Mouse (Mus musculus) left cerebral cortex, adult 9 months (tissue): ENCODE data around the gene Cog2.

ENCODE experiments used
- DNase-seq, 2 experiments: peaks; one replicate each; pipeline ENCODE4 v3.0.0; 2022; ENCODE audit warnings: low spot score in 2 of 2

The Cog2 gene

DNA sequence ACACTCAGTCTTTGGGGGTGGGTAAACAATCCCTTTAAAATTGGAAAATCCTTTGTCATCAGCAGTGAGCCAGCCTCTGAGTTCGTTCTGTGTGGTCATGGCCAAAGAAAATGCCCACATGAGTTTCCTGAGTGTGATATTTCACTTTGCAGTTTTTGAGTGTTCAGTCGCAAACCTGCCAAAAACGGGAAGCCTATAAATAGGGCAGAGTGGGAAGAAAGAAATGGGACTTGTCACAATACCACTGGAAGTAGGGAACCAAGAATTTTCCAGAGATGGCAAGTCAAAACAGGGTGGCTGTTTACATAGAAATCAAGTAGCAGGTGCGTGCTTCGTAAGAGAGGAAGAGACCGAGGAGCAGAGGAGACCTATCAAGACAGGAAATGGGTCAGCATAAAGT lies 4.0 kb upstream of the Cog2 start:
- peak in 1 of 2 experiments; percentile 83 for DNase-seq

GRCm38 (mm10) chr8:124517142-124517541 lies 3.4 kb upstream of the Cog2 start:
- peak in 1 of 2 experiments; percentile 35 for DNase-seq

DNA sequence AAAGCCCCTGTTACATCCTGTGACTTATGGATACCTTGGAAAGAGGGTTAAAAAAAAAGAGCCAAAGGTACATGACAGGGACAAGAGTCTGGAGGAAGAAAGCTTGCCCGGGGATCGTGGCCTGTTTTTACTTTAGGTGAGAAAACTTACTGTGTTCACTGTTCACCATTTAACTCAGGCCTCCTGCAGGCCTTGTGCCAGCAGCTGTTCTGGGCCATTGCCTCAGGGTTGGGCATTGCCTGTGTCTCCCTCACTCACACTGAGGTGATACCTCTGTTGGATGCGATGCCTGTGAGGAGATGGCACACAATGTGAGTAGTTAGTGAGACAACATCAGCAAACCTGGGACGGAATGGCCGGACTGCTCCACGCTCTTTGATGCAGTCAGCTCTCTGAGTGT lies 1.4 kb downstream of the Cog2 start:
- no peak for DNase-seq

DNA sequence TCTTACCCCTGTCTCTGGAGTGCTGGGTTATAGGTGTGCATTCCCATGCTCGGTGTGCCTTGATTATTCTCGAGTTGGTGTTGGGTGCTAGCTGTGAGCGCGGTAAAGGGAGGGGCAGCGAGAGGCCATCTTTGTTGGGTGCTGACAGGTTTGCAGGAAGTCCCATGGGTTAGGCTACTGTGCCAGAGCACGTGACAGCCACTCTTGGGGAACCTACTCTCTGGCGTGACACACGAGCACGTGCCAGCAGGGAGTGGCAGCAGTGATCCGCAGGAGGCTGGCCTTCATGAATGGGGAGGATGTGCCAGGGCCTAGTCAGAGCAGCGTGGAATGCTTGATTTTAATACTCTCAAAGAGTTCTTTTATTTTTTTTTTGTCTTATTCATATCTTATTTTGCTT lies 5.7 kb downstream of the Cog2 start:
- DNase-seq = no peak

DNA sequence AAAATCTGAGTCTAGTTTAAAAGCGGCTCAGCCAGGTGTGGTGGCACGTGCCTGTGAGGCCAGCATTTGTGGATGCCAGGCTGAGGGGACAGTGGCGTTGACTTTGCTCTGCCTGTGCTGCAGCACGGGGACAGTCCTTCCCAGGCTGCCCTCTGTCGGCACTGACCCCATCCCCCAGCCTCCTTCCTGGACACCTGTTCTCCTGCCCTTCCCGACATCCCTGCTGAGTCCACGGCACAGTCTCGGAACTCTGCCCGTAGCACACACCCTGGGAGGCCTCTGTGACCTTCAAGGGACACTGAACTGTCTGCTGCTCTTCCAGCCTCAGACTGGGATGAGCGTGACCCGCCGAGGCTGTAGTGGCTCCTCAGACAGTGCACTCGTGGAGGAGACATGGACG lies 9.5 kb downstream of the Cog2 start:
- DNase-seq = no peak

GRCm38 (mm10) chr8:124530556-124530955 lies 10.0 kb downstream of the Cog2 start:
- DNase-seq = peak in 1 of 2 experiments; percentile 55

GRCm38 (mm10) chr8:124530996-124531395 lies 10.4 kb downstream of the Cog2 start:
- no peak for DNase-seq

DNA sequence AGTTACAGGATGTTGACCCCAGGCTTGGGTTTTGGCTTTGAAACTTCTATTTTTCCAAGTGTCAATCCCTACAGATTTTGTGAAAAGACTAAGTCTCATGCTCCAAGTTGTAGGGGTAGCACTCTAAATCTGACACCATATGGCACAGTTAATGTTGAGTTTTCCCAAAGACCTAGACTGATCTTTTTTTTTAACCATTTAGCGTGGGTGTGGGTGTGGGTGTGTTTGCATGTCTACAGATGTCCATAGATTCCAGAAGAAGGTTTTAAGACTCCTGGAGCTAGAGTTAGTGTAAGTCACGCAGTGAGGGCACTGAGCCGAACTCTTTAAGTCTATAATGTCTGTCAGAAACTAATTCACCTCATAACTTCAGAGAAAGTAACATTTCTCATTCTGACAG lies 12.1 kb downstream of the Cog2 start:
- peak in 1 of 2 experiments; percentile 58 for DNase-seq

- no peak for DNase-seq
Observed at GRCm38 (mm10) chr8:124535451-124535850, 14.9 kb downstream of the Cog2 start.

DNA sequence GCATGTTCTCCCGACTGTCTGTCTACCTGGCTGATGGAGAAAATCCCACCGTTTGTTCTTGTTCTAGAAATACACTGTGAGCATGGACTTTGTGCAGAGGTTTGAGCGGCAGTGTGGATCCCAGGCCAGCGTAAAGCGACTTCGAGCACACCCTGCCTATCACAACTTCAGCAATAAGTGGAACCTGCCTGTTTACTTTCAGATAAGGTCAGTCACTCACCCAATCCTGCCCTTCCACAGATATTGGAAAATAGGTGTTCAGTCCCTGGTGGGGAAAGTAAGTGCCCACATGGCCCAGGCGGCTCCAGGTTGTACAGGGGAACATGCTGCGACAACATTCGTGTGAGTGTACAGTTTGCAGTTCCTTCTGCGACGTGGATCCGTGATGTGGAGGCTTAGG lies 20.3 kb downstream of the Cog2 start:
- DNase-seq = no peak

DNA sequence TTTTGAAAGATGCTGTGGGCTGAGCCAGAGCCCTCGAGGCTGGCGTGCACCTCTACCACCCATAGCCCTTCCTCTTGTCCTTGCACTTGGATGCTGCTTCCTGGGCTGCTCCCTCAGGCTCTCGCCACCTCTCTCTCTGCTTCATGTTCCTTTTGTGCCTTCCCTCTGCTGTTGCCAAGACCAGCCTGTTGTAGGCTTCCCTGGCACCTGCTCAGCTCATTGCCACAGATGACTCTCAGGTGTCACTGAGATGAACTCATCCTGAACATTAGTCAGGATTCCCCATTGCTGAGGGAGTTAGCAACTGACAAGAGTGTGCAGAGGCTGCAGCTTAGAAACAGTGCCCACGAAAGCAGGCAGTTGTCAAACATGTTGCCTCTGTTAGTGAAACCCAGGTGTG lies 21.4 kb downstream of the Cog2 start:
- DNase-seq = peak in 1 of 2 experiments; percentile 35

- DNase-seq = no peak
Observed at GRCm38 (mm10) chr8:124543272-124543671, 22.7 kb downstream of the Cog2 start.

GRCm38 (mm10) chr8:124546371-124546770 lies 25.8 kb downstream of the Cog2 start:
- no peak for DNase-seq

GRCm38 (mm10) chr8:124546815-124547214 lies 26.2 kb downstream of the Cog2 start:
- peak in 1 of 2 experiments; percentile 34 for DNase-seq

- no peak for DNase-seq
Observed at GRCm38 (mm10) chr8:124547269-124547668, 26.7 kb downstream of the Cog2 start.

- no peak for DNase-seq
Observed at GRCm38 (mm10) chr8:124548187-124548586, 27.6 kb downstream of the Cog2 start.

GRCm38 (mm10) chr8:124551011-124551661 lies 30.6 kb downstream of the Cog2 start:
- DNase-seq = no peak

DNA sequence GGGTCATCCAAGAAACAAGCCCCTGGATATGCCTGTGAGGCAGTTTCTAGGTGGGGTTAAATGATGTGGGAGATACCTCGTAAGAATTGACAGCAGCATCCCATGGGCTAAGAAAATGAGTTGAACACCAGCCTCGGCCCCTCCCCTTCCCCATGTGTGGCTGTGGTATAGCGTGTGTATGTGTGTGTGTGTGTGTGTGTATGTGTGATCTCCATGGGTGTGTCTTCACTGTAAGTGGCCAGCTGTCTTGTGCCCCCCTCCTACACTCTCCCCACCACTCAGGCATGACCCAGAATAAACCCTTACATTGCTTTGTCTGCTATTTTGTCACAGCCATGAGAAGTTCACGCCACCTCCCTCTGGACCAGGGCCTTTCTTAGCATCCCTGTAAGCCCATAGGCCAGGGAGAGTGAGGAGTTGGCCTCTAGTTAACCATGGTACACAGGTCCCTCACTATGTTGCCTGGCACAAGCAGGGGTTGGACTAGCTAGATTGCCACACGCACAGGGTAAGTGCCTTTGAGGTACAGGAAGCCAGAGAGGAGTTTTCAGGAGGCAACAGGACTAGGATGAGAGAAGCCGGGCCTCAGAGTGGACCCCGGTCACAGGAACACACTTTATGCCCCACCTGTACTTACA lies 34.7 kb downstream of the Cog2 start:
- no peak for DNase-seq

DNA sequence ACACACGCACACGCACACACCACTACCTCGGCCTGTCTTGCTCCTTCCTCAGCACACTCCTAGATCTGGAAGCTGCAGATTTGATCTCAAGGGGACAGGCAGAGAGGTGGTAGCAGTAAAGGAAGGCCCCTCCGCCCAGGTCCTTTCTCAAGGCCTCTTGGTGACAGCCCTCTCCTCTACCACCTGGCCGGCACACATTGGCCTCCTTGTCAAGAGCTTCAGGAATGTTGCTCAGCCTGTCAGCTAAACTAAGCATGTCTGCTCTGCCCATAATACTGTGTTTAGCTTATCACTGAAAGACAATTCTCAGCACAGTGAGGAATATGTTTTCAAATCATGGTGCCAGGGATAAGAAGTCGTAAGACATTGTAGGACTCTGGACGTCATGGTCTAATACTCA lies 35.6 kb downstream of the Cog2 start:
- no peak for DNase-seq

DNA sequence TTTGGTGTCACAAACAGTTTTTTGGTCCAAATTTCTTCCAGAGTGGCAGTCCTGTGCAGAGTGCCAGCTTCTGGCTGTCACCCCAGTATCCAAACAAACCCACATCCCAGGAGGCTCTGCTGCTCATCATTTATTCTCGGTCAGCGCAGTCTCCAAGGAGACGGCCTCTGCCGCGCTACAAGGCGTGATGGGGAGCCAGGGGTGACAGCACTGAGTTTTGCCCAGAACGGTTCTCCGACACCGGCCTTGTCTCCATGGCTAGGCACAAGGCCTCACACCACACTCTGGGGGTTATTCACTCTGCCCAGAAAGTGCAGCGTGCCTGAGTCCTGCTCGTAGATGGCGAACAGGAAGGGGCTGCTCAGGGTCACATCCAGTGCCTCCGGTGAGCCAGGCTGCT lies 36.1 kb downstream of the Cog2 start:
- peak in 1 of 2 experiments; percentile 64 for DNase-seq

- no peak for DNase-seq
Observed at GRCm38 (mm10) chr8:124557476-124557875, 36.9 kb downstream of the Cog2 start.

DNA sequence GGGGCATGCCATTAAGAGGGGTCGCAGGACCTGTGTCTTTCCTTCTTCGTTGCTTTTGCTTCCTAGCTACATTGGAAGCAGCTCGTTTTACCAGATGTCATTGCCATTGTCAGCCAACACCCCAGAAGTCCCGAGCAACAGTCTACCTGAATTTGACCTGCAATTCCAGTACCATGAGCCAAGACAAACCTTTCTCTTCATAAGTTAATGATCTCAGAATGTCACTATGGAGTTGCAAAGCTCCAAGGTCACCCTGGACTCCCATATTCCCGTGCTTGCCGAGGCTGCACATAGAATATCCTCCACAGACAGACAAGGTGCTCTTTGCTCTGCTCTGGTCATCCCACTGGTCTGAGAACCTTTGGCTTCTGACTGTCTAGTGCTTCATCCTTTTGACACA lies 46.6 kb downstream of the Cog2 start:
- no peak for DNase-seq

GRCm38 (mm10) chr8:124567584-124567983 lies 47.0 kb downstream of the Cog2 start:
- DNase-seq = no peak

GRCm38 (mm10) chr8:124569100-124569499 lies 48.5 kb downstream of the Cog2 start:
- DNase-seq = peak in 1 of 2 experiments; percentile 67
